Mouse (Mus musculus): ENCODE data around the gene Srp14. TPM values are rescaled to one million over a fixed set of nuclear protein-coding genes. Genes with fewer than 3 reads are reported as not detected.

Gene Srp14
- polyA plus RNA-seq, 1 experiment from 2014 or later, result 340 TPM

DNA sequence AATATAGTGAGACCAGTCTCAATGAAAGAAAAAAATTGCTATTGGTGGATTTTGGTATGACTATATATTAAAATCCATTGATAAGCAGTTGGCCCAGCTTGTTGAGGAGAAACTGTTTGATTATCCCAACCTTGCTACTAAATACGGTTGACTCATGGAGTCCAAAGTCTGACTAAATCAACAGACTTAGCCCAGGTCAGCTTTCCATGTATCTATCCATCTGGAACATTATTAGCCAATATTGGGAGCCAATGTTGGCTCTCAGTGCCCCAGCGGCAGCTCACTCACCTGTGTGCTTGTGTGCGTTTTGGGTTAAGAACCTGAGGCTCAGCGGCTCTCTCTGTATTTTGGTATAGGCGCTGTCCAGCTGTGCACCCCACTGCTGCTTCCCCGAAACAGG lies 28.5 kb downstream of the Srp14 start:
- 94% methylated on average over 6 of the region's 6 CpGs for WGBS
- H3K9ac ChIP-seq (ENCODE audit: low read depth, low read length), result no peak overlapping the region

DNA sequence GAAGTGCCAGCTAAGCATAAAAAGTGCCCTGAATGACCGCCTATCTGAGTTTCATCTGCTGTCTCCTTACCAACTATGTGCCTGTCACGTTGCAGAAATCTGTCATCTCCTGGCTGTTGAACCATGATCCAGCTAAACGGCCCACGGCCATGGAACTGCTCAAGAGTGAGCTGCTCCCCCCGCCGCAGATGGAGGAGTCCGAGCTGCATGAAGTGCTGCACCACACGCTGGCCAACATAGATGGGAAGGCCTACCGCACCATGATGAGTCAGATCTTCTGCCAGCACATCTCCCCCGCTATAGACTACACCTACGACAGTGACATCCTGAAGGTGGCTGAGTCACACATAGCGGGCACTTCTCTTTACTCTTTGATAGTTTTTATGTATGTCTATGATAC lies 31.3 kb downstream of the Srp14 start:
- 65% methylated on average over 12 of the region's 12 CpGs for WGBS
- H3K4me3 ChIP-seq (ENCODE audit: low read length), result no peak overlapping the region
- ATAC-seq, result no peak

More for the DNA sequence above, 28.5 kb downstream of the Srp14 start:
- Histone ChIP-seq H3K4me3 (ENCODE audit: low read length) (no peak overlapping the region), H3K9me3 (ENCODE audit: control insufficient read depth, low read length) (no peaks in the 10 kb centered on the region), H3K27ac (ENCODE audit: low read depth, low read length) (no peak overlapping the region), H3K4me2 (ENCODE audit: low read length) (no peak overlapping the region), H3K36me3 (ENCODE audit: control insufficient read depth, insufficient read depth, low read length) (0 out of 2 replicates have a peak, but pooled peaks cover 4% of the 10 kb centered on the region), H3K4me1 (ENCODE audit: control insufficient read depth, insufficient read depth, low read depth, low read length) (peaks cover 3% of the 10 kb centered on the region; the same call in 1 of the 2 replicates), H3K27me3 (replicated peaks; ENCODE audit: control insufficient read depth, insufficient read depth, low read length) (no peaks in the 10 kb centered on the region)
- no peak for ATAC-seq

DNA sequence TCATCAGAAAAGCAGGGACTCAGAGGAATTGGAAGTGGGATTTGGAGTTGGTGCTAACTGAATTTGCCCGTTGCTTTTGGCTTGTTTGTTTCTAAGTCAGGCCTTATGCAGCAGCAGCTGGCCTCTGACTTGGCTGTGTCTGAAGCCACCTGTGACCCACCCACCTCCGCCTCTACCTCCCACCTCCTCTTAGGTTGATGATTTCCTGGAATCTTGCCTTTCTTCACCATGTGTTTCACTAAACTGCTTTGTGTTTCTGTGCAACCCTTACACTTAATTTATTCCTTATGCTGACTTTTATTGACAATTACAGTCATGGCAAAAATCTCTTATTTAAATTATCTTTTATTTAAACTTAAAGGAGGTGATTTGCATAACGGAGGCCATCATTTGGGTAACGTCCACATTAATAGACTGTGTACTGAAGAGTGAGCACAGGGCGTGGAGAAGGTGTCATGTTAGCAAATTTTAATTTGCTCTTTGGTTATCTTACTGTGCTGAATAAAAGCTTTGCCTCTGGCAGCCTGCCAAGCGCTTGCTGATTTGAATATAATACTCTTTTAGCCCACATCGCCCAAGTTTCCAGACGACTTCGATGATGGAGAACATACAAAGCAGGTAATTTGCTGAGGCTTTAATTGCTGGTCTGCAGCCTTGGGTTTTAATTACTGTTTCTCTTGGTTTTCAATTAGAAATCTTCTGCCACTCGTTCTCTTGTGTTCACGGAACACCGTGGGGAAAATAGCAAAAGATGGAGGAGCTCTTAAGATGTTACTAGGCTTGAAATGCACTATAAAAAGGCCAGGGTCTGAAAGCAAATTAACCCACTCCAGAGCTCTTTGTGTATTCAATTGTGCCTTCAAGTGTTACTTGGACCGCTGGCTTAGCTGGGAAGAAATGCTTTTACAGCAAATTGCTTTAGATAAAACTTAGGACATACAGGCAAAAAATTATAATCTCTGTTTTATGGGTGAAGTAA lies 33.5 kb downstream of the Srp14 start:
- 34% methylated on average over 13 of the region's 13 CpGs for WGBS
- no peaks in the 10 kb centered on the region for H3K36me3 ChIP-seq (ENCODE audit: control insufficient read depth, insufficient read depth, low read length)
- no peak overlapping the region for H3K4me2 ChIP-seq (ENCODE audit: low read length)
- no peak overlapping the region for H3K27ac ChIP-seq (ENCODE audit: low read depth, low read length)
- H3K9ac ChIP-seq (ENCODE audit: low read depth, low read length), result no peak overlapping the region
- no peaks in the 10 kb centered on the region for H3K9me3 ChIP-seq (ENCODE audit: control insufficient read depth, low read length)
- no peak overlapping the region for H3K4me3 ChIP-seq (ENCODE audit: low read length)
- peaks cover 4% of the 10 kb centered on the region; the same call in 1 of the 2 replicates for H3K4me1 ChIP-seq (ENCODE audit: control insufficient read depth, insufficient read depth, low read depth, low read length)
- peak; percentile 79 for ATAC-seq
- no peaks in the 10 kb centered on the region for H3K27me3 ChIP-seq (replicated peaks; ENCODE audit: control insufficient read depth, insufficient read depth, low read length)

More for the DNA sequence above, 31.3 kb downstream of the Srp14 start:
- H3K9me3 ChIP-seq (ENCODE audit: control insufficient read depth, low read length), result no peaks in the 10 kb centered on the region
- H3K27me3 ChIP-seq (replicated peaks; ENCODE audit: control insufficient read depth, insufficient read depth, low read length), result no peaks in the 10 kb centered on the region
- H3K9ac ChIP-seq (ENCODE audit: low read depth, low read length), result no peak overlapping the region
- 0 out of 2 replicates have a peak, but pooled peaks cover 2% of the 10 kb centered on the region for H3K36me3 ChIP-seq (ENCODE audit: control insufficient read depth, insufficient read depth, low read length)
- H3K4me2 ChIP-seq (ENCODE audit: low read length), result no peak overlapping the region
- H3K27ac ChIP-seq (ENCODE audit: low read depth, low read length), result no peak overlapping the region
- H3K4me1 ChIP-seq (ENCODE audit: control insufficient read depth, insufficient read depth, low read depth, low read length), result peaks cover 4% of the 10 kb centered on the region; the same call in 1 of the 2 replicates

DNA sequence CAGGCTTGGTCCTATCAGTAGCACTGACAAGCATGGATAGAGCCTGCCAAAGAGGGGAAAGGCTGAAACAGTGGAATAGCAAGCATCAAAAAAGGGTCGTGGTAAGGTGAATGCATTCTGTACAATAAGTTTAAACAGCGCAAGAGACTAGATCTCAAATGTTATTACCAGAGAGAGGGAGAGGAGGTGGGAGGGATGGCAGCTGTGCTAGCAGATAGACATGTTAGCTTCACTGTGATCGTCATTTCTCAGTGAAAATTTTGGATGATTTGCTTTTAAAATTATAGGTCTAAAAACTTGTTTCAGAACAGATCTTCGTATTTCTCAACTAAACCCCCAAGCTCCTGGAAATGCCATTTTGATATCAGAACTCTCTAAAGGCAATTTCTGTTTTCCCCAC lies 36.8 kb downstream of the Srp14 start:
- Histone ChIP-seq H3K9me3 (ENCODE audit: control insufficient read depth, low read length) (no peaks in the 10 kb centered on the region), H3K4me3 (ENCODE audit: low read length) (no peak overlapping the region), H3K27ac (ENCODE audit: low read depth, low read length) (no peak overlapping the region), H3K4me2 (ENCODE audit: low read length) (no peak overlapping the region), H3K36me3 (ENCODE audit: control insufficient read depth, insufficient read depth, low read length) (0 out of 2 replicates have a peak, but pooled peaks cover 3% of the 10 kb centered on the region), H3K27me3 (replicated peaks; ENCODE audit: control insufficient read depth, insufficient read depth, low read length) (no peaks in the 10 kb centered on the region), H3K9ac (ENCODE audit: low read depth, low read length) (no peak overlapping the region), H3K4me1 (ENCODE audit: control insufficient read depth, insufficient read depth, low read depth, low read length) (peaks cover 4% of the 10 kb centered on the region; the same call in 1 of the 2 replicates)
- ATAC-seq, result no peak
- 92% methylated on average over 4 of the region's 4 CpGs for WGBS

DNA sequence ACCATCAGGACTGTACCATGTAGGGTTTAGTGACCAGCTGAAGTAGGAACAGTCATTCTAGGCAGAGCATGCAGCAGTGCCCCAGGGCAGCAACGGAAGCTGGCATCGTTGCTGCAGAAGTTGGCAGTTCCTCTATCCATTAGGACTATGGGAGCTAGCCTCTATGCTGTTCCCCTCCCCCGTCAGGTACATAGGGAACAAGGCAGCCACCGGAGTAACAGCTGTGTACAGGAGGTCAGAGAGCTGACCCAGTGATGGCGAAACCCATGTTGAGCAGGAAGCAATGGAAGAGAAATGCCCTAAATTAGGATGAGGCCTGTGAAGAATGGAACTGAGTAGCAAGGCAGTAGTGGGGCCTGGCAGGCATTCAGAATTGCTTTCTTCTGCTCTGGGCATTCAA lies 37.3 kb downstream of the Srp14 start:
- no peak overlapping the region for H3K4me3 ChIP-seq (ENCODE audit: low read length)
- WGBS, result 77% methylated on average over 5 of the region's 5 CpGs
- H3K9me3 ChIP-seq (ENCODE audit: control insufficient read depth, low read length), result no peaks in the 10 kb centered on the region

DNA sequence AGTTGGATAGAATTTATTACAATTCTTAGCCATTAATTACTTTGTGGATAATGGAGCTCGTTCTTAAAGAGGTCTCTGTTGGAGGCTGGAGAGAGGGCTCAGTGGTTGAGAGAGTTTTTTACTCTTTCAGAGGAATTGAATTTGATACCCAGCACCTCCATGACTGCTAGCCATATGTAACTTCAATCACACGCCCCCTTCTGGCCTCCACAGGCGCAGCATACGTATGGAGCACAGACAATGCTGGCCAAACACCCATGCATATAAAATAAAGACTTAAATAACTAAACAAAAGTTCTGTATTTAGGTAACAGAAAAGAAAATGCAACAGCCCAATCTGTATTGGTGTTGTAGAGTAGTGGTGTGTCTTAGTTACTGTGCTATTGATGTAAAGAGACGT lies 47.9 kb downstream of the Srp14 start:
- ATAC-seq, result no peak
- 61% methylated on average over 5 of the region's 5 CpGs for WGBS
- no peaks in the 10 kb centered on the region for H3K4me1 ChIP-seq (ENCODE audit: control insufficient read depth, insufficient read depth, low read depth, low read length)
- no peak overlapping the region for H3K27ac ChIP-seq (ENCODE audit: low read depth, low read length)
- no peak overlapping the region for H3K4me3 ChIP-seq (ENCODE audit: low read length)
- H3K27me3 ChIP-seq (replicated peaks; ENCODE audit: control insufficient read depth, insufficient read depth, low read length), result no peaks in the 10 kb centered on the region
- H3K9me3 ChIP-seq (ENCODE audit: control insufficient read depth, low read length), result peaks cover 4% of the 10 kb centered on the region; the same call in 1 of the 2 replicates
- no peak overlapping the region for H3K4me2 ChIP-seq (ENCODE audit: low read length)
- no peak overlapping the region for H3K9ac ChIP-seq (ENCODE audit: low read depth, low read length)
- peaks cover 43% of the 10 kb centered on the region for H3K36me3 ChIP-seq (ENCODE audit: control insufficient read depth, insufficient read depth, low read length)

More for the DNA sequence above, 37.3 kb downstream of the Srp14 start:
- no peaks in the 10 kb centered on the region for H3K27me3 ChIP-seq (replicated peaks; ENCODE audit: control insufficient read depth, insufficient read depth, low read length)
- H3K4me2 ChIP-seq (ENCODE audit: low read length), result no peak overlapping the region
- no peak for ATAC-seq
- H3K36me3 ChIP-seq (ENCODE audit: control insufficient read depth, insufficient read depth, low read length), result 0 out of 2 replicates have a peak, but pooled peaks cover 3% of the 10 kb centered on the region
- no peak overlapping the region for H3K9ac ChIP-seq (ENCODE audit: low read depth, low read length)
- no peak overlapping the region for H3K27ac ChIP-seq (ENCODE audit: low read depth, low read length)
- H3K4me1 ChIP-seq (ENCODE audit: control insufficient read depth, insufficient read depth, low read depth, low read length), result peaks cover 4% of the 10 kb centered on the region; the same call in 1 of the 2 replicates

DNA sequence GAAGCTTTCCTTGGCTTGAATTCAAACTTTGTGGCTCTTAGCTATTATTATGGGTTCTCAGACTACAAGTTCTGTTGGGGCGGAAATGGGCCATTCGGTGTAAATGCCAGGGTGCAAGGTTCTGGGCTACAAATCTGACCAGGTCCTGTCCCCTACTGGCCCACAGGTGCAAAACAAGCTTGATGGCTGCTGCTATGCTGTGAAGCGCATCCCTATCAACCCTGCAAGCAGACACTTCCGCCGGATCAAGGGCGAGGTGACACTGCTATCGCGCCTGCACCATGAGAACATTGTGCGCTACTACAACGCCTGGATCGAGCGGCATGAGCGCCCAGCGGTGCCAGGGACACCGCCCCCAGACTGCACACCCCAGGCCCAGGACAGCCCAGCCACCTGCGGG lies 48.9 kb downstream of the Srp14 start:
- H3K9ac ChIP-seq (ENCODE audit: low read depth, low read length), result no peak overlapping the region
- WGBS, result 77% methylated on average over 16 of the region's 16 CpGs
- no peaks in the 10 kb centered on the region for H3K27me3 ChIP-seq (replicated peaks; ENCODE audit: control insufficient read depth, insufficient read depth, low read length)
- 0 out of 2 replicates have a peak, but pooled peaks have one; percentile 11 for ATAC-seq
- no peak overlapping the region for H3K4me3 ChIP-seq (ENCODE audit: low read length)
- no peak overlapping the region for H3K27ac ChIP-seq (ENCODE audit: low read depth, low read length)
- no peaks in the 10 kb centered on the region for H3K9me3 ChIP-seq (ENCODE audit: control insufficient read depth, low read length)
- H3K4me2 ChIP-seq (ENCODE audit: low read length), result no peak overlapping the region
- H3K36me3 ChIP-seq (ENCODE audit: control insufficient read depth, insufficient read depth, low read length), result peaks cover 33% of the 10 kb centered on the region
- H3K4me1 ChIP-seq (ENCODE audit: control insufficient read depth, insufficient read depth, low read depth, low read length), result no peaks in the 10 kb centered on the region

DNA sequence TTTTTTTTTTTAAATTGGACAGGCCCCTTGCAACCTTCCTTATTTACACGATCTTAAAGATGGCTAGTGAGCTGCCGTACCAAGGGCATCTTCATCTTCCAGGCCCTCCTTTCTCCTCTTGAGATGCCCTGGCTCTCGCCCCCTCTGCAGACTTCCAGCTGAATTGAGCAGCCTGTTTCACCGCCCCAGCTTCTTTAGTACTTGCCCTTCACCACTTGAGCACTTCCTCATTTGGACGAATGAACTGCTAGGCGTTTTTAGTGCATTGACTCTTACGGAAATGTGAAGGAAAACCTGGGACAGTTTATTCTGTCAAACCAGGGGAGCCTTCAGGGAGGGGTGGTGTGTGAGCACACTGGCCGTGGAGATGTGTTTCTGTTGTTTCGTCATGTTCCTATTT lies 50.2 kb downstream of the Srp14 start:
- ATAC-seq, result no peak
- Histone ChIP-seq H3K4me3 (ENCODE audit: low read length) (no peak overlapping the region), H3K36me3 (ENCODE audit: control insufficient read depth, insufficient read depth, low read length) (peaks cover 30% of the 10 kb centered on the region), H3K27me3 (replicated peaks; ENCODE audit: control insufficient read depth, insufficient read depth, low read length) (no peaks in the 10 kb centered on the region), H3K4me2 (ENCODE audit: low read length) (no peak overlapping the region), H3K4me1 (ENCODE audit: control insufficient read depth, insufficient read depth, low read depth, low read length) (no peaks in the 10 kb centered on the region), H3K9me3 (ENCODE audit: control insufficient read depth, low read length) (no peaks in the 10 kb centered on the region), H3K9ac (ENCODE audit: low read depth, low read length) (no peak overlapping the region), H3K27ac (ENCODE audit: low read depth, low read length) (no peak overlapping the region)
- 87% methylated on average over 9 of the region's 9 CpGs for WGBS

DNA sequence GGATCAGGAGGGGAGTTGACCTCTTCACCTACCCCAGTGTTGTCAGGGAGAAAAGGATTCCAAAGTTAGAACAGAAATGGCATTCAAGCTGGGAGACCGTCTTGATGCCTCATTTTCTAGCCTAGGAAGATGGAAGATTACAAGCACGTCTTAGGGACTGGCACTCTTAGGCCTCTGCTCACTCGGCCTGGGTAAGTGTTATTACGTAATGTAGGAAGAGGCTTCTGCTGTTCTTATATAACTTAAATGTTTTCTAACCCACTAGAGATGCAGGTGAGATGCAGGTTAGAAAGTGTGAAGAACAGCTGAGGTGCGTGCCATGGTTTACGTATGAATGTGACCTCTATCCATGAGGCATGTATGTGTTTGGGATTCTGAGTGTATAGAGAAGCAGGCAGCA lies 51.2 kb downstream of the Srp14 start:
- Histone ChIP-seq H3K36me3 (ENCODE audit: control insufficient read depth, insufficient read depth, low read length) (peaks cover 23% of the 10 kb centered on the region), H3K27ac (ENCODE audit: low read depth, low read length) (no peak overlapping the region), H3K9me3 (ENCODE audit: control insufficient read depth, low read length) (no peaks in the 10 kb centered on the region), H3K4me3 (ENCODE audit: low read length) (no peak overlapping the region), H3K4me1 (ENCODE audit: control insufficient read depth, insufficient read depth, low read depth, low read length) (no peaks in the 10 kb centered on the region), H3K4me2 (ENCODE audit: low read length) (no peak overlapping the region), H3K9ac (ENCODE audit: low read depth, low read length) (no peak overlapping the region), H3K27me3 (replicated peaks; ENCODE audit: control insufficient read depth, insufficient read depth, low read length) (no peaks in the 10 kb centered on the region)
- 81% methylated on average over 6 of the region's 6 CpGs for WGBS
- ATAC-seq, result no peak

Measured in hindbrain, embryonic 16.5 days (tissue).